Mouse (Mus musculus) liver, adult 2 months (tissue): ENCODE data around the gene Cnbd2.

ENCODE experiments used
- CTCF ChIP-seq: fragments of 200-500 bp; IDR thresholded peaks from 2 replicates; pipeline ENCODE4 v1.5.1; 2011; ENCODE audit warnings: low read depth, low read length, control low read depth
- POLR2A ChIP-seq: fragments of 200-500 bp; IDR thresholded peaks from 2 replicates; pipeline ENCODE4 v1.6.1; 2011; ENCODE audit warnings: low read length, control low read depth; ENCODE audit not compliant: insufficient read depth; ENCODE audit errors: extremely low read depth

DNA sequence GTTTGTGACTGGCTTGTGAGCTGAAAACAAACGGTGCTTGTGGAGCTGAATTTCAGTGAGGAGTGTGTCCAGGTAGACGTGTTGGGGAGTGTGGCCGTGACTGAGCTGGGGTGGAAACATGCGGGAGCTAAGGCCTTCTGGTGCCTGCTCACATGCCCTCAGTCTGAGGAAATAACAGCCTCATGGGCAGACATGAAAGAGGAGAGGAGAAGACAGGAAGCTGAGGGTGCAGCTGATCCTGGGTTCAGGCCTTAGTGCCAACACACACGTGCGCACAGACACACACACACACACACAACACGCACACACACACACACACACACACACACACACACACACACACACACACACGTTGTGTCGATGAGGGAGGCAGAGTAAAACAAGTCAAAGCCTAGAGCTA, 44.5 kb upstream of the Cnbd2 start:
- TF ChIP-seq POLR2A: no peak
- no peak for TF ChIP-seq CTCF
